Mouse (Mus musculus) stomach, postnatal 0 days (tissue): ENCODE results near the gene Sept8. TPM values are rescaled to one million over a fixed set of nuclear protein-coding genes. Genes with fewer than 3 reads are reported as not detected.
A peak's percentile ranks its signal among the peaks of the same experiment; 100 is the strongest.

Source experiments
- ATAC-seq: fragments of 200-750 bp; cut with Nextera tagmentation; 2 replicates; pipeline ENCODE4 v1.8.0; 2017; ENCODE audit not compliant: low FRiP score, low TSS enrichment
- DNase-seq: peaks from one replicate; pipeline ENCODE4 v3.0.0-alpha.2; 2016; ENCODE audit warnings: low spot score
- H3K27ac ChIP-seq: fragments of 300-500 bp; sonication (generic); replicated peaks from 2 replicates; pipeline ENCODE4 v1.5.1; 2014; ENCODE audit warnings: mild to moderate bottlenecking, control low read depth
- H3K27me3 ChIP-seq: fragments of 300-500 bp; sonication (generic); 2 replicates; pipeline ENCODE4 v1.6.1; 2014; ENCODE audit warnings: low read length; ENCODE audit not compliant: control insufficient read depth, insufficient read depth
- H3K36me3 ChIP-seq: fragments of 300-500 bp; sonication (generic); 2 replicates; pipeline ENCODE4 v1.6.1; 2014; ENCODE audit warnings: low read length, mixed read lengths; ENCODE audit not compliant: control insufficient read depth, insufficient read depth
- H3K4me1 ChIP-seq: fragments of 300-500 bp; sonication (generic); replicated peaks from 2 replicates; pipeline ENCODE4 v1.6.1; 2014; ENCODE audit warnings: antibody characterized with exemption; ENCODE audit not compliant: control insufficient read depth, insufficient read depth
- H3K4me2 ChIP-seq: fragments of 300-500 bp; sonication (generic); replicated peaks from 2 replicates; pipeline ENCODE4 v1.6.1; 2014; ENCODE audit warnings: low read depth, mild to moderate bottlenecking, control low read depth, moderate library complexity
- H3K4me3 ChIP-seq: fragments of 300-500 bp; sonication (generic); 2 replicates; pipeline ENCODE4 v1.5.1; 2014; ENCODE audit warnings: low read depth, low read length, control low read depth
- H3K9ac ChIP-seq: fragments of 300-500 bp; sonication (generic); 2 replicates; pipeline ENCODE4 v1.6.1; 2014; ENCODE audit warnings: mild to moderate bottlenecking, low read length, control low read depth, mixed read lengths
- H3K9me3 ChIP-seq: fragments of 300-500 bp; sonication (generic); 2 replicates; pipeline ENCODE4 v1.6.1; 2016; ENCODE audit warnings: low read length; ENCODE audit not compliant: control insufficient read depth
- CTCF ChIP-seq: IDR thresholded peaks from 2 replicates; pipeline ENCODE4 v1.5.1; 2016; ENCODE audit warnings: antibody characterized with exemption, low read depth, mild to moderate bottlenecking, moderate library complexity
- EP300 ChIP-seq: optimal IDR thresholded peaks from 2 replicates; pipeline ENCODE3; 2016; ENCODE audit warnings: antibody characterized with exemption
- WGBS: fragments of 180-500 bp; shearing (Covaris S2); extraction: QIAGEN DNeasy Blood & Tissue Kit; methylation state at CpG from one replicate; pipeline ENCODE4 v1.1.7; 2014; 5-methylcytosine and 5-hydroxymethylcytosine counted together
- polyA plus RNA-seq: library from polyadenylated mRNA; unstranded; fragments of >200 nt; fragmentation: Nextera tagmentation; extraction: Ambion mirVana; gene quantifications from 2 replicates; pipeline ENCODE4 v1.2.1, GENCODE M21; 2015

The Sept8 gene
- polyA plus RNA-seq, 1 experiment from 2014 or later = 21.5 TPM

DNA sequence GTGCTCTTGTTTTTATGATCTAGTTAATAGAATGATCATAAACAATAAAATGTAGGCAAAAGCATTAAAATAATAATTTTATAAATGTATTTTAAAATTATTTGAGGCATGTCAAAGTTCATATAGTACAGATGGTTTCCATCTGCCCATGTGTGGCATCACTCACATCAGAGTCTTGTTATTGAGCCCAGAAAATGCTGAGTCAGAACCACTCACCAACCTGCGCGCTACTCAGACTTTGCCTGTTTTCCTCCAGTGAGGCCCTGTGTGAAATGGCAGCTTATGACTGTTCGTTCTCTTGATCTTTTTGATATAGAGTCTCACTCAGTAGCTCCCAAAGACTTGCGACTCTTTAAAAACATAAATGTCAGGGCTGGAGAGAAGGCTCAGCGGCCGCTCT lies 66.5 kb downstream of the Sept8 start:
- ATAC-seq (no peak), DNase-seq (no peak)
- peaks cover 10% of the 10 kb centered on the region; the same call in 1 of the 2 replicates for H3K36me3 ChIP-seq
- H3K4me3 ChIP-seq = no peak overlapping the region
- H3K9ac ChIP-seq = no peak overlapping the region
- no peak overlapping the region for H3K4me2 ChIP-seq
- no peak overlapping the region for H3K27ac ChIP-seq
- WGBS = 91% methylated on average over 6 of the region's 6 CpGs
- H3K27me3 ChIP-seq = no peaks in the 10 kb centered on the region
- TF ChIP-seq EP300 (no peak), CTCF (no peak)
- no peaks in the 10 kb centered on the region for H3K9me3 ChIP-seq
- H3K4me1 ChIP-seq = no peaks in the 10 kb centered on the region

DNA sequence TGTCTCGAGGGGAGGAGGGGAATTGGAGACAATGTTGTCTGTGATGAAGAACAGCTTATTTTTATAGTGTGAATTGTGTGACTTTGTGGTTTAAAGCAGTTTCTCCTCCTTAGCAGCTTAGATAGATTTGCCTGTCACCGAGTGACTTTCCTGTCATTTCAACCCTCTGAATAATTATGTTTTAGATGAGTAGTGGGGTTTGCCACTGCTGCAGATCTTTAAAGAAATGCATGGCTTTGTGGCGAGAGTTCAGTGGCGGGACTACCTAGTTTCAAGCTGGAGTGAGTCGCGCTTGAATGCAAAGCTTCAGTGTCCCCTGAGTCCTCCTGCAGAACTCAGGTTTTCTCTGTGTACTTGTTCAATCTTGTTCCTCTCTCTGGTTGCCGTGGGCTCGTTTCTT lies 69.2 kb downstream of the Sept8 start:
- DNase-seq = no peak
- H3K9ac ChIP-seq = no peak overlapping the region
- no peak overlapping the region for H3K4me2 ChIP-seq
- no peak overlapping the region for H3K27ac ChIP-seq
- WGBS = 75% methylated on average over 8 of the region's 8 CpGs
- no peaks in the 10 kb centered on the region for H3K27me3 ChIP-seq
- peaks cover 7% of the 10 kb centered on the region; the same call in 1 of the 2 replicates for H3K36me3 ChIP-seq
- no peak for ATAC-seq
- H3K4me3 ChIP-seq = no peak overlapping the region
- no peaks in the 10 kb centered on the region for H3K9me3 ChIP-seq
- no peak for TF ChIP-seq EP300
- no peak for TF ChIP-seq CTCF
- H3K4me1 ChIP-seq = no peaks in the 10 kb centered on the region

GRCm38 (mm10) chr11:53590368-53590768 lies 71.3 kb downstream of the Sept8 start:
- TF ChIP-seq CTCF (peak; percentile 74), EP300 (no peak)
- no peaks in the 10 kb centered on the region for H3K27me3 ChIP-seq
- no peak overlapping the region for H3K4me3 ChIP-seq
- 48% methylated on average over 15 of the region's 15 CpGs for WGBS
- no peak overlapping the region for H3K27ac ChIP-seq
- 0 out of 2 replicates have a peak, but pooled peaks cover 3% of the 10 kb centered on the region for H3K36me3 ChIP-seq
- no peaks in the 10 kb centered on the region for H3K9me3 ChIP-seq
- H3K9ac ChIP-seq = no peak overlapping the region
- H3K4me2 ChIP-seq = no peak overlapping the region
- no peaks in the 10 kb centered on the region for H3K4me1 ChIP-seq
- peak; percentile 40 for DNase-seq
- ATAC-seq = no peak

- DNase-seq (no peak), ATAC-seq (no peak)
- 0 out of 2 replicates have a peak, but pooled peaks cover 3% of the 10 kb centered on the region for H3K36me3 ChIP-seq
- H3K9me3 ChIP-seq = no peaks in the 10 kb centered on the region
- 95% methylated on average over 5 of the region's 5 CpGs for WGBS
- TF ChIP-seq CTCF (no peak), EP300 (no peak)
- no peak overlapping the region for H3K4me3 ChIP-seq
- H3K27ac ChIP-seq = no peak overlapping the region
- no peaks in the 10 kb centered on the region for H3K4me1 ChIP-seq
- no peak overlapping the region for H3K4me2 ChIP-seq
- H3K27me3 ChIP-seq = no peaks in the 10 kb centered on the region
- no peak overlapping the region for H3K9ac ChIP-seq
Observed at GRCm38 (mm10) chr11:53591116-53591515, 72.1 kb downstream of the Sept8 start.

Other genes starting within 250 kb of the Sept8 start
- gene Hspa4, start 218.8 kb upstream of the Sept8 start, polyA plus RNA-seq = 53.6 and 59.9 TPM in 2 replicates
- 11.6 and 12.4 TPM in 2 replicates for gene Zcchc10, start 194.6 kb upstream of the Sept8 start, polyA plus RNA-seq
- 18.5 and 28.5 TPM in 2 replicates for gene Aff4, start 168.4 kb upstream of the Sept8 start, polyA plus RNA-seq
- gene Leap2, start 96.1 kb upstream of the Sept8 start, polyA plus RNA-seq = 0.19 and 0.75 TPM in 2 replicates
- 903 and 973 TPM in 2 replicates for gene Uqcrq, start 88.4 kb upstream of the Sept8 start, polyA plus RNA-seq
- gene Gdf9, start 88.2 kb upstream of the Sept8 start, polyA plus RNA-seq = 0.78 and 0.88 TPM in 2 replicates
- gene Gm10447, start 62.1 kb upstream of the Sept8 start, polyA plus RNA-seq = 0.08 and 0.13 TPM in 2 replicates
- 1.3 and 1.7 TPM in 2 replicates for gene Shroom1, start 62.1 kb upstream of the Sept8 start, polyA plus RNA-seq
- not detected in 2 replicates for gene Gm9837, start 48.8 kb upstream of the Sept8 start, polyA plus RNA-seq
- gene Gm9945, start 39.1 kb upstream of the Sept8 start, polyA plus RNA-seq = 0.11 TPM in 1 of 2 replicates, not detected in the other
- 0.91 and 1.1 TPM in 2 replicates for gene Sowaha, start 39.0 kb upstream of the Sept8 start, polyA plus RNA-seq
- 22.1 and 25.3 TPM in 2 replicates for gene Kif3a, start 48.1 kb downstream of the Sept8 start, polyA plus RNA-seq
- gene Il4, start 99.4 kb downstream of the Sept8 start, polyA plus RNA-seq = 0.27 and 0.45 TPM in 2 replicates
- not detected in 2 replicates for gene Il13, start 115.4 kb downstream of the Sept8 start, polyA plus RNA-seq
- 12.4 and 15.7 TPM in 2 replicates for gene Rad50, start 188.1 kb downstream of the Sept8 start, polyA plus RNA-seq
- gene Il5, start 201.5 kb downstream of the Sept8 start, polyA plus RNA-seq = not detected in 2 replicates